Mouse (Mus musculus): ENCODE measurements around the gene Rpl9. TPM values are rescaled to one million over a fixed set of nuclear protein-coding genes. Genes with fewer than 3 reads are reported as not detected.

Gene Rpl9
- total and polyA plus RNA-seq, 2 experiments from 2014 or later, result 506 to 1,074 TPM

DNA sequence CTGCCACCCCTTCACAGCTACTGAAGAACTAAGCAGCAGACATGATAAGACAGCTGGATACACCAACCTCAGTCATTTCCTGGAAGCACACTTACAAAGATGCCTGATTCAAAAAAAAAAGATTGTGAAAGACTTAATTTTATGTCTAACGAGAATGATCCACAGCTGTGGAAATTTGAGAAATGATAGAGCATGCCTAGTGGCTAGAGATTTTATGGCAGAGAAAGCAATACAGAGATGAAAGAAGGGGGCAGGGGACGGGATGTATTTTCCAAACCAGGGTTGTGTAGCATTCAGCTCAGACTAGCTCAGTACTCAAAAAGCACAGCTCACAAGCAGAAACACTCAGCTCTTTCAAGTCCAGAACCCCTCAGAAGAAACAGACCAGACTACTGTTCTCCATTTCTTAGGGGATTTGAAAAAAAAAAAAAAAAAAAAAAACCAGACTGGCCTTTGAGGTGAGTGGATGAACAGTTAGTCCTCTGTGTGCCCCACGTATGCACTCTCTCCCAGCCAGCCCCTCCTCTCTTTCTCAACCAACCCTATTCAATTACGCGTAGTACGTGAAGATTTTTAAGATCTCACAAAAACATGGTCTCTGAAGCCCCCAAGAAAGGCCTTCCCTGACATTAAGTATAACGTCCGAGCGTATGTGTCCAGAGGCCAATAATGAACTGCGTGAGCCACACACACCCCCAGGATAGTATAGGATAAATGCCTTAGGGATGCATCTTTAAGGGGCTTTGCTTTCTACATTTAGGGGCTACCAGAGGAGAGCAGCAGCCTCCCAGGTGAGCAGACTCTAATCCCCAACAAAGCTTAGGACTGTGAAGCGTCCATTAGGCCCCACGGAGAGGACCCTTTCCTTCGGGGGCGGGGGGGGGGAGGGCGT is 43.5 kb upstream of the Rpl9 start:
- no peaks in the 10 kb centered on the region for H3K27me3 ChIP-seq (ENCODE audit: control insufficient read depth, insufficient read depth, low read length)
- H3K27ac ChIP-seq (ENCODE audit: low read depth), result peak overlapping the region; percentile 96
- H3K9me3 ChIP-seq (replicated peaks; ENCODE audit: control insufficient read depth, low read length), result no peaks in the 10 kb centered on the region
- TF ChIP-seq CTCF (IDR thresholded peaks at IDR 0.05; ENCODE audit: low read depth) (no peak), EP300 (IDR thresholded peaks at IDR 0.05; ENCODE audit: low read depth) (no peak)
- DNase-seq (ENCODE audit: low spot score) (no peak), ATAC-seq (ENCODE audit: insufficient read depth, low read depth) (no peak; the same call in 1 of the 2 replicates)
- peak overlapping the region; percentile 80 for H3K9ac ChIP-seq (replicated peaks; ENCODE audit: low read depth, low read length)
- H3K4me3 ChIP-seq (ENCODE audit: low read depth, low read length), result peak overlapping the region; percentile 92
- 7% methylated on average over 15 of the region's 15 CpGs for WGBS
- peak overlapping the region; percentile 89 for H3K4me2 ChIP-seq (ENCODE audit: low read depth, low read length)
- H3K36me3 ChIP-seq (replicated peaks; ENCODE audit: control insufficient read depth, insufficient read depth, low read length), result no peaks in the 10 kb centered on the region
- peaks cover 3% of the 10 kb centered on the region for H3K4me1 ChIP-seq (ENCODE audit: control insufficient read depth, insufficient read depth)

DNA sequence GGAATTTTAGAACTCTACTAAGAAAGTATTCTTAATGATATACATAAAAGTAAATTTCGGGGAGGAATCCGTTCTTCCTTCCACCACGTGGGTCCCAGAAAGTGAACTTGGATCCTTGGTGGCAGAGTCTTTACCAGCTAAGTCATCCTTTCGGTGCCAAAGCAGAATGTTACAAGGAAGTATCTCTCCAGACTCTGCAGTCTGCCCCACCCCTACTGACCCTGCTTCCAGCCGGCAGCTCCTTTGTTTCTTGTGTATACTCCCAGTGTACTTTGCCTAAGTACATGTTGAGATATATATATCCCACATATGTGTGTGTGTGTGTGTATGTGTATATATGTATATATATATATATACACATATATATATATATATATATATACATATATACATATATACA is 38.2 kb upstream of the Rpl9 start:
- H3K9ac ChIP-seq (replicated peaks; ENCODE audit: low read depth, low read length), result no peak overlapping the region
- no peak overlapping the region for H3K4me3 ChIP-seq (ENCODE audit: low read depth, low read length)
- TF ChIP-seq EP300 (IDR thresholded peaks at IDR 0.05; ENCODE audit: low read depth), result no peak
- no peak for TF ChIP-seq CTCF (IDR thresholded peaks at IDR 0.05; ENCODE audit: low read depth)
- H3K9me3 ChIP-seq (replicated peaks; ENCODE audit: control insufficient read depth, low read length), result no peaks in the 10 kb centered on the region
- H3K36me3 ChIP-seq (replicated peaks; ENCODE audit: control insufficient read depth, insufficient read depth, low read length), result peaks cover 21% of the 10 kb centered on the region
- no peaks in the 10 kb centered on the region; the same call in 1 of the 2 replicates for H3K4me1 ChIP-seq (ENCODE audit: control insufficient read depth, insufficient read depth)
- no peaks in the 10 kb centered on the region for H3K27me3 ChIP-seq (ENCODE audit: control insufficient read depth, insufficient read depth, low read length)
- H3K27ac ChIP-seq (ENCODE audit: low read depth), result no peak overlapping the region
- ATAC-seq (ENCODE audit: insufficient read depth, low read depth) (no peak), DNase-seq (ENCODE audit: low spot score) (no peak)
- 80% methylated on average over 5 of the region's 5 CpGs for WGBS
- no peak overlapping the region for H3K4me2 ChIP-seq (ENCODE audit: low read depth, low read length)

DNA sequence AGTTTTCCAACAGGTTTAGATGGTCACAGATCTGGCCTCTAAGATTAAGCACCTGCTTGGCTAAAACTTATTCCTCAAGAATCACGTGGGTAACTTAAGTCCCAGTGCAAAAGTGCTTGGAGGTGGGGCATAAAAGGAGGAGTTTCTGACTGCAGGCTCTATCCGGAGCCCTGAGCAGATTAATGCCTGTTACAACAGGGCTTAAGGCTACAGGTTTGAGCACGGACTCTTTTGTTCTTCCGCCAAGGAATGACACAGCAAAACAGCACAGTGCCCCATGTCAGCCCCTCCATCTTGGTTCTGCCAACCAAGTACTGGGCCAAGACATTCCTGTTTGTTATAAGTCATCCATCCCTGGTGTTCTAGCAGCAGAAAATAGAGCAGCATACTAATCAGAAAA is 37.1 kb upstream of the Rpl9 start:
- H3K9ac ChIP-seq (replicated peaks; ENCODE audit: low read depth, low read length), result no peak overlapping the region
- H3K36me3 ChIP-seq (replicated peaks; ENCODE audit: control insufficient read depth, insufficient read depth, low read length), result peaks cover 27% of the 10 kb centered on the region
- DNase-seq (ENCODE audit: low spot score) (no peak), ATAC-seq (ENCODE audit: insufficient read depth, low read depth) (no peak)
- TF ChIP-seq CTCF (IDR thresholded peaks at IDR 0.05; ENCODE audit: low read depth), result no peak
- no peak for TF ChIP-seq EP300 (IDR thresholded peaks at IDR 0.05; ENCODE audit: low read depth)
- H3K27ac ChIP-seq (ENCODE audit: low read depth), result no peak overlapping the region
- no peaks in the 10 kb centered on the region for H3K9me3 ChIP-seq (replicated peaks; ENCODE audit: control insufficient read depth, low read length)
- no peak overlapping the region for H3K4me3 ChIP-seq (ENCODE audit: low read depth, low read length)
- 52% methylated on average over 4 of the region's 4 CpGs for WGBS
- no peak overlapping the region for H3K4me2 ChIP-seq (ENCODE audit: low read depth, low read length)
- no peaks in the 10 kb centered on the region for H3K27me3 ChIP-seq (ENCODE audit: control insufficient read depth, insufficient read depth, low read length)
- H3K4me1 ChIP-seq (ENCODE audit: control insufficient read depth, insufficient read depth), result no peaks in the 10 kb centered on the region; the same call in 1 of the 2 replicates

DNA sequence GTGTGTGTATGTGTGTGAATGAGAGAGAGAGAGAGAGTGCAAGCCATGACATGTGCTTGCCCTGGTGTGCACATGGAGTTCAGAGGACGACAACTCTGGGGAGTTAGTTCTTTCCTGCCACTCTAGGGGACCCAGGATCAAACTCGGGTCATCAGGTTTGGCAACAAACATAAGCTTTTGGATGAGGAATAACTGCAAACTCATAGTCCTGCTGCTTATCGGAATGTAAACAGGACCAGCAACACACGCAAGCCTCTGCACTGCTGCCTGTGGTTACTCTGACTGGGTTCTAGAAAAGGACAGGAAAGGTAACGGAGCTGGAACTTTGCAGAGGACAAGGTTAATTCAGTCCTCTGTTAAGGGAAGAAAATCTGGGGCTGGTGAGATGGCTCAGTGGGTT is 34.0 kb upstream of the Rpl9 start:
- H3K27me3 ChIP-seq (ENCODE audit: control insufficient read depth, insufficient read depth, low read length), result no peaks in the 10 kb centered on the region
- DNase-seq (ENCODE audit: low spot score) (no peak), ATAC-seq (ENCODE audit: insufficient read depth, low read depth) (no peak)
- H3K9ac ChIP-seq (replicated peaks; ENCODE audit: low read depth, low read length), result no peak overlapping the region
- WGBS, result 83% methylated on average over 5 of the region's 5 CpGs
- H3K4me2 ChIP-seq (ENCODE audit: low read depth, low read length), result no peak overlapping the region
- no peak overlapping the region for H3K4me3 ChIP-seq (ENCODE audit: low read depth, low read length)
- H3K9me3 ChIP-seq (replicated peaks; ENCODE audit: control insufficient read depth, low read length), result no peaks in the 10 kb centered on the region
- peaks cover 56% of the 10 kb centered on the region for H3K36me3 ChIP-seq (replicated peaks; ENCODE audit: control insufficient read depth, insufficient read depth, low read length)
- TF ChIP-seq CTCF (IDR thresholded peaks at IDR 0.05; ENCODE audit: low read depth) (no peak), EP300 (IDR thresholded peaks at IDR 0.05; ENCODE audit: low read depth) (no peak)
- H3K4me1 ChIP-seq (ENCODE audit: control insufficient read depth, insufficient read depth), result no peaks in the 10 kb centered on the region; the same call in 1 of the 2 replicates
- H3K27ac ChIP-seq (ENCODE audit: low read depth), result no peak overlapping the region

DNA sequence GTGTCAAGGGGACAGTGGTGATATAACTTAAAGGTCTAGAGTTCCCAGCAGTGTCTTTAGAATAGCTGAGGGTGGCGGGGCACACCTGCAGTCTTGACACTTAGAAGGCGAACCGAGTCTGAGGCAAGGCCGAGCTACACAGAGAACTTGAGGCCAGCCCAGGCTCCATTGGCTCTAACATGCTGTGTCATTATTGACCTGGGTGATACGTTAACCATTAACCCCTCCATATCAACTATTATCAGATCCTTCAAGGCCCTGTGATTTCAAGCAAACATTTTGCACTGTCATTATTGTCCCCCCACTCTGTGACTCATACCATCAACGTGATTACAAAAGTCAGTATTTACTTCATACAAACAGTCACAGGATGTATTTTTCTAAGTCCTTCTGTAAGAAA is 33.0 kb upstream of the Rpl9 start:
- TF ChIP-seq CTCF (IDR thresholded peaks at IDR 0.05; ENCODE audit: low read depth), result no peak
- TF ChIP-seq EP300 (IDR thresholded peaks at IDR 0.05; ENCODE audit: low read depth), result no peak
- H3K4me1 ChIP-seq (ENCODE audit: control insufficient read depth, insufficient read depth), result no peaks in the 10 kb centered on the region
- H3K9me3 ChIP-seq (replicated peaks; ENCODE audit: control insufficient read depth, low read length), result no peaks in the 10 kb centered on the region
- H3K4me3 ChIP-seq (ENCODE audit: low read depth, low read length), result no peak overlapping the region
- H3K4me2 ChIP-seq (ENCODE audit: low read depth, low read length), result no peak overlapping the region
- WGBS, result 84% methylated on average over 6 of the region's 6 CpGs
- H3K36me3 ChIP-seq (replicated peaks; ENCODE audit: control insufficient read depth, insufficient read depth, low read length), result peaks cover 63% of the 10 kb centered on the region
- no peak overlapping the region for H3K27ac ChIP-seq (ENCODE audit: low read depth)
- no peaks in the 10 kb centered on the region for H3K27me3 ChIP-seq (ENCODE audit: control insufficient read depth, insufficient read depth, low read length)
- ATAC-seq (ENCODE audit: insufficient read depth, low read depth) (no peak), DNase-seq (ENCODE audit: low spot score) (no peak)
- no peak overlapping the region for H3K9ac ChIP-seq (replicated peaks; ENCODE audit: low read depth, low read length)

All from heart, postnatal 0 days (tissue).